Mouse (Mus musculus) heart, postnatal 25 days (tissue): Measurements from ENCODE around the gene Myo6. TPM values are rescaled to one million over a fixed set of nuclear protein-coding genes. Genes with fewer than 3 reads are reported as not detected.
"Not testable (repeated sequence)": the region's sequence is repeated elsewhere in the genome, so short reads cannot be mapped to it uniquely, and the experiment has no call there.

Experiments
- DNase-seq: peaks from one replicate; pipeline ENCODE4 v3.0.0; 2022; ENCODE audit warnings: low spot score
- intact Hi-C: fragments of 180-260 bp; cut with DNase I; formaldehyde crosslinking; loops from one replicate; pipeline ENCODE4 v1.15.1; 2025
- total RNA-seq, 2 experiments: library from RNA; stranded (reverse); gene quantifications; 2 replicates each; pipeline ENCODE4 v1.2.3; 2021

Gene Myo6
- total RNA-seq, 2 experiments from 2014 or later: 13.8 to 14.6 TPM

DNA sequence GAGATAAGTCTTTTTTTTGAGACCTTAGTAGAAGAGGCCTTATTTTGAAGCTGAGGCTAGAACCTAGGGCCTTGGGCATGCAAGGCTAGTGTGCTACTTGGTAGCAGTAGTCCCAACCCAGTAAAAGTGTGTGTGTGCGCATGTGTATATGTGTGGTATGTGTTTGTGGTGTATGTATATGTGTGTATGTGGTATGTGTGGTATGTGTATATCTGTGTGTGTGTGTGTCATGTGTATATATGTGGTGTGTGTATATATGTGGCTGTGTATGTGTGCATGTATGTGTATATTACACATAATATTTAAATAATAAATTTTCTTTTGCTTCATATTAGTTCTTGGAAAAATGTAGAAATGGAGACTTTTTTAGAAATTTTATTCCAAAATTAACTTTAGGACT lies 115.9 kb downstream of the Myo6 start:
- no peak for DNase-seq
- intact Hi-C loops: no loop called here

DNA sequence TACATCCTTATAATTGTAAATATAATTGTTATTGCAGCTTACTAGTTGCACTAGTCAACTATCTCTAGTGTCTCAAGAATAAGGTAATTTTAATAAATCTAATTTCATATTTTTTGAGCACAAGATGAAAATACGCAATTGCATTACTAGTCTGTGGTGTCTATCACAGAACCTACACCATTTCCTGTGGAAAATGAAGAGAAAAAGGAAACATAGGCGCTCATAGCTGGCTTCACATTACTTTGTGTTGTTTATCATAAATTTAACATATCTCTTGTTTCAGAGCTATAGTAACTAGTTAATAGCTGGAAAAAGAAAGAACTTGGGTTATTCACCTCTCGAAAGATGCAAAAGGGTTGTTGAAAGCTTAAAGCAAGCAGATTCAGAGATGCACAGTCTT lies 117.6 kb downstream of the Myo6 start:
- intact Hi-C loops: no loop called here
- no peak for DNase-seq

GRCm38 (mm10) chr9:80284539-80285174 lies 119.8 kb downstream of the Myo6 start:
- intact Hi-C loops: no loop called here
- no peak for DNase-seq

- DNase-seq: no peak
- intact Hi-C loops: no loop called here
Observed at GRCm38 (mm10) chr9:80286845-80287244, 122.0 kb downstream of the Myo6 start.

GRCm38 (mm10) chr9:80293056-80293584 lies 128.3 kb downstream of the Myo6 start:
- no peak for DNase-seq
- intact Hi-C loops: no loop called here

- intact Hi-C loops: no loop called here
- no peak for DNase-seq
Observed at GRCm38 (mm10) chr9:80296086-80296485, 131.3 kb downstream of the Myo6 start.

GRCm38 (mm10) chr9:80299031-80299430 lies 134.2 kb downstream of the Myo6 start:
- DNase-seq: no peak
- intact Hi-C loops: no loop called here

GRCm38 (mm10) chr9:80303518-80303917 lies 138.7 kb downstream of the Myo6 start:
- DNase-seq: no peak
- intact Hi-C loops: no loop called here

GRCm38 (mm10) chr9:80306390-80306789 lies 141.6 kb downstream of the Myo6 start:
- intact Hi-C loops: no loop called here

GRCm38 (mm10) chr9:80306853-80307252 lies 142.0 kb downstream of the Myo6 start:
- intact Hi-C loops: no loop called here
- DNase-seq: no peak

More at GRCm38 (mm10) chr9:80306390-80306789, 141.6 kb downstream of the Myo6 start:
- no peak for DNase-seq

GRCm38 (mm10) chr9:80307629-80308028 lies 142.8 kb downstream of the Myo6 start:
- DNase-seq: no peak
- intact Hi-C loops: no loop called here

GRCm38 (mm10) chr9:80313610-80314009 lies 148.8 kb downstream of the Myo6 start:
- DNase-seq: no peak
- intact Hi-C loops: no loop called here

GRCm38 (mm10) chr9:80315922-80316321 lies 151.1 kb downstream of the Myo6 start:
- DNase-seq: no peak

DNA sequence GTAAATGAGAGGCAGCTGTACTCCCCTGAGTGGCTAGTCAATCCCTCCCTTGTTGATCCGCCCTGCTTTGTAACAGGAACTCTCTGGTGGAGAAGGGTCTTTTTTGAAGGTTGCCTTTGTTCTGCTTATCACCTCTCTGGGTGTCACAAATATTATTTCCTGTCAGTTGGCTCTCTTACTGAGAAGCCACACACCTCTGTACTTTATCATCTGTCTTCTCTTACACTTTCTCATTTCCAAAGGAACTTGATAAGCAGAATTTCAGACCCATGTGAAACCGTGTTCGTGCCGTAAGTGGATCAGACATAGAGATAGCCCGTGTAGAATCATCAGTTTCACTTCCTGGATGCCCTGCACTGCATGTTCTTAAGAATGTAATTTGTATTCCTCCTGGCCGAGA lies 153.2 kb downstream of the Myo6 start:
- DNase-seq: no peak
- intact Hi-C loops: no loop called here

More at GRCm38 (mm10) chr9:80315922-80316321, 151.1 kb downstream of the Myo6 start:
- intact Hi-C loops: no loop called here

GRCm38 (mm10) chr9:80321051-80321887 lies 156.4 kb downstream of the Myo6 start:
- DNase-seq, intact Hi-C loops: not testable (repeated sequence)

- DNase-seq: no peak
- intact Hi-C loops: loop anchor here (10.0 kb wide), 1 partner anchor 1293 kb away; no protein-coding TSS in a partner anchor
Observed at GRCm38 (mm10) chr9:80332153-80332552, 167.3 kb downstream of the Myo6 start.

- intact Hi-C loops: loop anchor here (10.0 kb wide), 1 partner anchor 1291 kb away; no protein-coding TSS in a partner anchor
- DNase-seq: no peak
Observed at GRCm38 (mm10) chr9:80333466-80333865, 168.6 kb downstream of the Myo6 start.

- DNase-seq: no peak
- intact Hi-C loops: loop anchor here (10.0 kb wide), 1 partner anchor 1291 kb away; no protein-coding TSS in a partner anchor
Observed at GRCm38 (mm10) chr9:80333998-80334605, 169.3 kb downstream of the Myo6 start.

- no peak for DNase-seq
- intact Hi-C loops: loop anchor here (10.0 kb wide), 1 partner anchor 1289 kb away; no protein-coding TSS in a partner anchor
Observed at GRCm38 (mm10) chr9:80335660-80336357, 171.0 kb downstream of the Myo6 start.

DNA sequence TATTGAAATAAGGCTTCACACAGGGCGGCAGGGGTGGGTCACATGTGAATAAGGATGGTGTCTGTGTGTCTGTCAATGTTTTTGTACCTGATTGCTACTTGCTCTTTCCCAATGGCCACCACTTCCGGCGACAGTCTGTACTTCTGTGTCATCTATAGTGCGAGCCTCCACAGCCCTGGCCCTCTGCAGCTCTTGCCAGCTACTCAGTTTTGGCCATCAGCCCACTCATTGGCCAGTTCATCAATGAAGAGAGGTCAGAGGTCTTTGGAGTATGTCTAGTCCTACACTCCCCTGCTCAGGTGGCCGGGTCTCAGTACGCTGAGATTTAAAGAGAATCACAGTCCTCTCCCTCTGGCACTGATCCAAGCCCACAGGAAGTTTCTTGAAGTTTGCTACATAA lies 173.2 kb downstream of the Myo6 start:
- no peak for DNase-seq
- intact Hi-C loops: loop anchor here (10.0 kb wide), 1 partner anchor 1287 kb away; no protein-coding TSS in a partner anchor
